Mouse (Mus musculus): ENCODE measurements around the gene Zfp74.

DNA sequence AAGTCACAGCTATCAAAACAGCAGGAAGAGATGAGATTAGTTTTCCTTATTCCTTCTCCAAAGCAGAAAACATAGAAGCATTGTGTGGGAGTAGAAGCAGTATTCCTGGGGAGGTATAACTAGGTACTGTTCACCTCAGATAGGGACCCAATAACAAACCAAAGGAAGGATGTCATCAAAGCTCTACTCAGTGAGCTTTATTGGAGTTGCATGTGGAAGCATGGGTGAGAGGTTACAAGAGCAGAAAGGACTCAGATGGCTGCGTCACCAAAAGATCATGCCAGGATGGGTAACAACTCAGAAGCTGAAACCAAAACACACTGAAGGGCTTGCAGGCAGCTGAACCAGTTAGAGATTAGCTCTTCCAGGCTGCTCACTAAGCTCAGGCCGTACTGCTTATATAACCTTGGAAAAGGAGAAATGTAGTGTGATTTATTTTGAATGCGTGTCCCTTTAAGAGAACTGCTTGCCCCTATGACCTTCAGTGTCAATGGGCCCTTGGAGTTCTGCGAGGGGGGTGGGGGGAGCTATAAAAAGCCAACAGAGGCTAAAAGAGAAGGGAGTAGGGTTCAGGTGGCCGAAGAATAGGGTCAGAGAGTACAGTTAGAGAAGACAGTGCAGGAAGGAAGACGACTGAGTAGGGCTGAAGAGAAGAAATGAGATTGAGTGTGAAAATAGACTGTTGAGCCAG, 36.4 kb downstream of the Zfp74 start:
- TF ChIP-seq CTCF (IDR thresholded peaks at IDR 0.05; ENCODE audit: low read depth) (no peak), EP300 (IDR thresholded peaks at IDR 0.05; ENCODE audit: low read depth) (no peak)

All from liver, postnatal 0 days (tissue).